Mouse (Mus musculus) C2C12 (cell line): ENCODE results near the gene Aes.

Experiments
- CTCF ChIP-seq: IDR thresholded peaks from one replicate; pipeline ENCODE4 v1.5.1; 2011; ENCODE audit not compliant: control insufficient read depth, insufficient read depth, insufficient read length
- USF1 ChIP-seq: IDR thresholded peaks from one replicate; pipeline ENCODE4 v1.6.1; 2011; ENCODE audit warnings: low read depth, mild to moderate bottlenecking, control low read depth, moderate library complexity

GRCm38 (mm10) chr10:81575208-81575631, 15.9 kb downstream of the Aes start:
- no peak for TF ChIP-seq CTCF
- TF ChIP-seq USF1 = no peak
